In the genomic region with DNA sequence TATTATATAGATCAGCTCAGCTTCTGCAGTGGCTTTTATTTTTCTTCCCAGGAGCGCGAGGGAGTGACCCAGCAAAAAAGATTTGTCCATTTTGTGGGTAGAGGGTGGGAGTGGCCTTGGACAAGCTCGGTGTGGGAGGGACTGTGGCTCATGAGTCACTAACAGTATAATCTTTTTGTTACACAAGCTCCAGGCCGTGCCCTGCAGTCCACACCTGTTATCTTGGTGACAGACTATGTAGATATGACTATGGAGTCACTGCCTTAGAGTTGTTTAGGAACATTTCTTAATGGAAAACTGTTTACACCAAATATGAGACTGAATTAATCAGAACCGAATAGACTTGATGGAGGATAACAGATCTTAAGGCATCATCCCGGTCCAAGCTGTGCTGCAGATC, we compare ENCODE assay signal across 16 mouse cellular contexts. TPM values are rescaled to one million over a fixed set of nuclear protein-coding genes. Genes with fewer than 3 reads are reported as not detected.
DNase-seq lines count a peak whose midpoint lies in the region; ATAC-seq and TF ChIP-seq lines count a peak whose summit lies in the region.
"Had no signal": no experiment of that assay in that cellular context is flagged by ENCODE, and none has a peak within 500 bp of the region (broad histone marks: within the 10 kb centered on the region; RNA-seq: fewer than 3 reads in every experiment).

No protein-coding gene starts in this region.

- TF ChIP-seq CTCF in liver, embryonic 14.5 days (IDR thresholded peaks at IDR 0.05; ENCODE audit: low read depth), result no peak

- TF ChIP-seq EP300 in liver, embryonic 14.5 days (IDR thresholded peaks at IDR 0.05; ENCODE audit: low read depth), result no peak

- no peaks in the 10 kb centered on the region for H3K27me3 ChIP-seq in liver, embryonic 11.5 days (replicated peaks; ENCODE audit: control insufficient read depth, insufficient read depth, low read length)
- H3K27me3 ChIP-seq in liver, embryonic 14.5 days (ENCODE audit: control insufficient read depth, insufficient read depth, low read length), result no peaks in the 10 kb centered on the region
- H3K27me3 ChIP-seq in myocyte (ENCODE audit: control insufficient read depth, insufficient read depth, insufficient read length), result no peaks in the 10 kb centered on the region
- H3K27me3 ChIP-seq in hindbrain, embryonic 11.5 days (ENCODE audit: control insufficient read depth, insufficient read depth, low read length), result no peaks in the 10 kb centered on the region
- H3K27me3 ChIP-seq in midbrain, embryonic 15.5 days (replicated peaks), result no peaks in the 10 kb centered on the region
- H3K27me3 ChIP-seq: embryonic facial prominence, embryonic 12.5 days; heart, embryonic 15.5 days had no signal

- H3K4me2 ChIP-seq in liver, embryonic 11.5 days, result no peak overlapping the region
- no peak overlapping the region for H3K4me2 ChIP-seq in liver, embryonic 14.5 days (ENCODE audit: low read depth)
- H3K4me2 ChIP-seq in myocyte (ENCODE audit: low read depth), result peak overlapping the region; percentile 69
- no peak overlapping the region for H3K4me2 ChIP-seq in hindbrain, embryonic 11.5 days (replicated peaks; ENCODE audit: low read depth, low read length)
- H3K4me2 ChIP-seq in midbrain, embryonic 15.5 days, result no peak overlapping the region
- H3K4me2 ChIP-seq: embryonic facial prominence, embryonic 12.5 days; heart, embryonic 15.5 days; limb, embryonic 13.5 days had no signal

- peak; percentile 14 for DNase-seq in liver
- DNase-seq in liver, embryonic 11.5 days (ENCODE audit: low spot score), result no peak
- peak; percentile 49 for DNase-seq in adrenal gland, postnatal 14 days
- DNase-seq in liver, embryonic 14.5 days (ENCODE audit: low read depth in 3 of 3, low spot score in 3 of 3), result peak; percentile 3 to 16 (median 5)
- no peak for DNase-seq in hindbrain, embryonic 11.5 days (ENCODE audit: low spot score)
- DNase-seq: cerebellum, adult 11 months; layer of hippocampus, adult 9-11 months; spleen, adult 18-20 months had no signal

- peaks cover 2% of the 10 kb centered on the region; the same call in 1 of the 2 replicates for H3K4me1 ChIP-seq in liver, embryonic 11.5 days (replicated peaks; ENCODE audit: control insufficient read depth, insufficient read depth, low read length)
- H3K4me1 ChIP-seq in liver, embryonic 14.5 days (replicated peaks; ENCODE audit: control insufficient read depth in 2 of 2, insufficient read depth in 2 of 2, low read length in 1 of 2), result 0 out of 4 replicates have a peak, but pooled peaks cover 0 to 8% of the 10 kb centered on the region in 2 experiments
- H3K4me1 ChIP-seq in hindbrain, embryonic 11.5 days (replicated peaks; ENCODE audit: control insufficient read depth, insufficient read depth, low read length), result no peaks in the 10 kb centered on the region
- peaks cover 9% of the 10 kb centered on the region for H3K4me1 ChIP-seq in midbrain, embryonic 15.5 days

- no peaks in the 10 kb centered on the region for H3K9me3 ChIP-seq in liver, embryonic 11.5 days (ENCODE audit: control insufficient read depth, low read length)
- no peaks in the 10 kb centered on the region for H3K9me3 ChIP-seq in liver, embryonic 14.5 days (ENCODE audit: control insufficient read depth, low read length)
- no peaks in the 10 kb centered on the region for H3K9me3 ChIP-seq in hindbrain, embryonic 11.5 days (ENCODE audit: control insufficient read depth, low read length)
- H3K9me3 ChIP-seq in midbrain, embryonic 15.5 days, result no peaks in the 10 kb centered on the region
- H3K9me3 ChIP-seq: embryonic facial prominence, embryonic 12.5 days; heart, embryonic 15.5 days; limb, embryonic 13.5 days had no signal

- no peak overlapping the region for H3K9ac ChIP-seq in liver, embryonic 11.5 days (ENCODE audit: low read depth, low read length)
- no peak overlapping the region for H3K9ac ChIP-seq in liver, embryonic 14.5 days (replicated peaks)
- no peak overlapping the region for H3K9ac ChIP-seq in hindbrain, embryonic 11.5 days (ENCODE audit: low read depth, low read length)
- H3K9ac ChIP-seq in midbrain, embryonic 15.5 days, result no peak overlapping the region
- H3K9ac ChIP-seq: embryonic facial prominence, embryonic 12.5 days; heart, embryonic 15.5 days; limb, embryonic 13.5 days had no signal

- ATAC-seq in liver, embryonic 11.5 days (replicated peaks; ENCODE audit: low FRiP score), result no peak; the same call in 1 of the 2 replicates
- ATAC-seq in liver, embryonic 14.5 days (ENCODE audit: insufficient read depth), result no peak
- no peak for ATAC-seq in inflammation-experienced regulatory T-cells, adult 6 months
- ATAC-seq in hindbrain, embryonic 11.5 days (ENCODE audit: low FRiP score), result no peak
- ATAC-seq in midbrain, embryonic 15.5 days (replicated peaks), result no peak
- ATAC-seq: forebrain, embryonic 16.5 days; midbrain, embryonic 16.5 days had no signal

- H3K36me3 ChIP-seq in liver, embryonic 11.5 days (ENCODE audit: control insufficient read depth, insufficient read depth, low read length), result no peaks in the 10 kb centered on the region
- H3K36me3 ChIP-seq in liver, embryonic 14.5 days (replicated peaks; ENCODE audit: control insufficient read depth, insufficient read depth, low read depth), result no peaks in the 10 kb centered on the region
- no peaks in the 10 kb centered on the region for H3K36me3 ChIP-seq in myocyte (ENCODE audit: control insufficient read depth, insufficient read depth)
- no peaks in the 10 kb centered on the region for H3K36me3 ChIP-seq in hindbrain, embryonic 11.5 days (ENCODE audit: control insufficient read depth, insufficient read depth, low read length)
- H3K36me3 ChIP-seq in midbrain, embryonic 15.5 days (replicated peaks), result no peaks in the 10 kb centered on the region
- H3K36me3 ChIP-seq: embryonic facial prominence, embryonic 12.5 days; heart, embryonic 15.5 days; limb, embryonic 13.5 days had no signal

- no peak for TF ChIP-seq POLR2A in myocyte (IDR thresholded peaks at IDR 0.05; ENCODE audit: insufficient read length, low read depth)

- H3K4me3 ChIP-seq in liver, embryonic 11.5 days (ENCODE audit: low read depth, low read length), result no peak overlapping the region
- no peak overlapping the region for H3K4me3 ChIP-seq in liver, embryonic 14.5 days (ENCODE audit: insufficient read depth in 1 of 2, low read depth in 2 of 2, low read length in 2 of 2)
- no peak overlapping the region for H3K4me3 ChIP-seq in myocyte
- H3K4me3 ChIP-seq in hindbrain, embryonic 11.5 days (ENCODE audit: low read depth, low read length), result no peak overlapping the region
- H3K4me3 ChIP-seq in midbrain, embryonic 15.5 days, result no peak overlapping the region
- H3K4me3 ChIP-seq: embryonic facial prominence, embryonic 12.5 days; heart, embryonic 15.5 days; limb, embryonic 13.5 days had no signal

- WGBS in liver, embryonic 11.5 days, result 44% methylated on average over 6 of the region's 6 CpGs
- 13% methylated on average over 6 of the region's 6 CpGs for WGBS in liver, embryonic 14.5 days (ENCODE audit: insufficient replicate concordance)
- 84% methylated on average over 6 of the region's 6 CpGs for WGBS in hindbrain, embryonic 11.5 days
- 77% methylated on average over 6 of the region's 6 CpGs for WGBS in midbrain, embryonic 15.5 days

- H3K79me2 ChIP-seq in myocyte (ENCODE audit: control insufficient read depth, insufficient read depth), result no peaks in the 10 kb centered on the region

- no peak overlapping the region for H3K27ac ChIP-seq in liver, embryonic 11.5 days (ENCODE audit: low read depth, low read length)
- no peak overlapping the region for H3K27ac ChIP-seq in liver, embryonic 14.5 days
- no peak overlapping the region for H3K27ac ChIP-seq in hindbrain, embryonic 11.5 days (ENCODE audit: low read depth, low read length)
- no peak overlapping the region for H3K27ac ChIP-seq in midbrain, embryonic 15.5 days
- H3K27ac ChIP-seq: embryonic facial prominence, embryonic 12.5 days; heart, embryonic 15.5 days; limb, embryonic 13.5 days had no signal

- H3ac ChIP-seq in myocyte (ENCODE audit: control insufficient read depth, insufficient read length), result no peak overlapping the region

TF ChIP-seq in myocyte, 11 proteins besides CTCF, POLR2A, EP300 and RAD21:
- TF ChIP-seq TCF3 (IDR thresholded peaks at IDR 0.05; ENCODE audit: insufficient read length, low read depth), result peak; percentile 35
- no peak for TF ChIP-seq POLR2AphosphoS2 (IDR thresholded peaks at IDR 0.05; ENCODE audit: insufficient read length, low read depth)
- peak; percentile 89 for TF ChIP-seq CEBPB (IDR thresholded peaks at IDR 0.05; ENCODE audit: insufficient read depth, poor library complexity, severe bottlenecking)
- TF ChIP-seq MYOG (IDR thresholded peaks at IDR 0.05; ENCODE audit: control insufficient read depth in 1 of 3, insufficient read depth in 1 of 3, insufficient read length in 2 of 3, low read depth in 2 of 3), result peak in 2 of 3 experiments; percentile 46 to 53
- TF ChIP-seq SRF (IDR thresholded peaks at IDR 0.05; ENCODE audit: control insufficient read depth, insufficient read length, low read depth), result no peak
- peak; percentile 57 to 94 (median 88) for TF ChIP-seq MYOD1 (IDR thresholded peaks at IDR 0.05; ENCODE audit: control insufficient read depth in 1 of 3, insufficient read length in 2 of 3, low read depth in 2 of 3)
- peak; percentile 68 for TF ChIP-seq TCF12 (IDR thresholded peaks at IDR 0.05; ENCODE audit: insufficient read depth, poor library complexity, severe bottlenecking)
- TF ChIP-seq MAX (IDR thresholded peaks at IDR 0.05; ENCODE audit: low read depth), result no peak
- TF ChIP-seq USF1 (IDR thresholded peaks at IDR 0.05; ENCODE audit: low read depth), result no peak
TF ChIP-seq in myocyte: peak in this region for 5.

RNA-seq across cellular contexts. Expression of gene Lypd6b, which starts 26.5 kb away (rescaled TPM):
- polyA plus RNA-seq in liver, embryonic 11.5 days (2014; fragmentation: Nextera tagmentation; extraction: Ambion mirVana), result 0.47 and 0.48 TPM in 2 replicates
- 0.15 TPM in 1 of 2 replicates, not detected in the other for total RNA-seq in adrenal gland, postnatal 14 days (2021)
- polyA plus RNA-seq in liver, embryonic 14.5 days (2012; rRNA removed), result 0.02 and 0.04 TPM in 2 replicates
- polyA plus RNA-seq in liver, embryonic 14.5 days (2014; fragmentation: Nextera tagmentation; extraction: Ambion mirVana), result not detected in 2 replicates
- 0.35 TPM for polyA plus RNA-seq in myocyte (2012; fragmentation: generic; extraction: Trizol)
- under 1 TPM; 0.34 to 0.82 (median 0.44) TPM for polyA plus RNA-seq in inflammation-experienced regulatory T-cells, adult 6 months (2017; shearing (Covaris generic))
- polyA plus RNA-seq in hindbrain, embryonic 11.5 days (2014; fragmentation: Nextera tagmentation; extraction: Ambion mirVana), result 1.5 and 2.1 TPM in 2 replicates
- polyA plus RNA-seq in midbrain, embryonic 15.5 days (2015; fragmentation: Nextera tagmentation; extraction: Ambion mirVana), result 12.6 and 13.7 TPM in 2 replicates

Comparison
In these comparisons a context has a peak if more than half of its experiments do, and no peak if none do; other contexts are left out.
1. DNase-seq: peak in liver (single experiment), adrenal gland, postnatal 14 days (single experiment) and liver, embryonic 14.5 days (3 of 3); none in liver, embryonic 11.5 days (single experiment) and hindbrain, embryonic 11.5 days (single experiment).